Mouse (Mus musculus): ENCODE data around the gene Mfrp. TPM values are rescaled to one million over a fixed set of nuclear protein-coding genes. Genes with fewer than 3 reads are reported as not detected.

Gene Mfrp
- polyA plus RNA-seq, 1 experiment from 2014 or later = not detected

- Histone ChIP-seq H3K4me3 (ENCODE audit: low read depth, low read length) (no peak overlapping the region), H3K9me3 (ENCODE audit: control insufficient read depth, low read length) (no peaks in the 10 kb centered on the region), H3K27ac (ENCODE audit: low read depth, low read length) (peak overlapping the region; percentile 34), H3K36me3 (ENCODE audit: control insufficient read depth, insufficient read depth, low read length) (no peaks in the 10 kb centered on the region), H3K4me2 (ENCODE audit: low read depth, low read length) (peak overlapping the region; percentile 53), H3K27me3 (ENCODE audit: control insufficient read depth, insufficient read depth, low read length) (peaks cover 27% of the 10 kb centered on the region), H3K9ac (replicated peaks; ENCODE audit: low read depth, low read length) (0 out of 2 replicates have a peak overlapping the region, but pooled peaks have one; percentile 46), H3K4me1 (ENCODE audit: control insufficient read depth, insufficient read depth, low read length) (peaks cover 19% of the 10 kb centered on the region)
- 16% methylated on average over 19 of the region's 19 CpGs for WGBS
- peak; percentile 11; the same call in 1 of the 2 replicates for ATAC-seq (ENCODE audit: low read depth)
These were observed 29.2 kb downstream of the Mfrp start for GRCm38 (mm10) chr9:44130581-44131275.

GRCm38 (mm10) chr9:44131276-44131590 lies 29.7 kb downstream of the Mfrp start:
- Histone ChIP-seq H3K9ac (replicated peaks; ENCODE audit: low read depth, low read length) (no peak overlapping the region), H3K36me3 (ENCODE audit: control insufficient read depth, insufficient read depth, low read length) (no peaks in the 10 kb centered on the region), H3K27me3 (ENCODE audit: control insufficient read depth, insufficient read depth, low read length) (peaks cover 29% of the 10 kb centered on the region), H3K4me1 (ENCODE audit: control insufficient read depth, insufficient read depth, low read length) (peaks cover 19% of the 10 kb centered on the region), H3K4me3 (ENCODE audit: low read depth, low read length) (no peak overlapping the region), H3K9me3 (ENCODE audit: control insufficient read depth, low read length) (no peaks in the 10 kb centered on the region), H3K4me2 (ENCODE audit: low read depth, low read length) (peak overlapping the region; percentile 6; the same call in 1 of the 2 replicates), H3K27ac (ENCODE audit: low read depth, low read length) (peak overlapping the region; percentile 34; the same call in 1 of the 2 replicates)
- no peak for ATAC-seq (ENCODE audit: low read depth)
- 45% methylated on average over 7 of the region's 7 CpGs for WGBS

- WGBS = 68% methylated on average over 5 of the region's 5 CpGs
- H3K9me3 ChIP-seq (ENCODE audit: control insufficient read depth, low read length) = no peaks in the 10 kb centered on the region
- H3K27ac ChIP-seq (ENCODE audit: low read depth, low read length) = no peak overlapping the region
- no peak overlapping the region for H3K4me3 ChIP-seq (ENCODE audit: low read depth, low read length)
- H3K36me3 ChIP-seq (ENCODE audit: control insufficient read depth, insufficient read depth, low read length) = no peaks in the 10 kb centered on the region
- ATAC-seq (ENCODE audit: low read depth) = no peak
- H3K4me1 ChIP-seq (ENCODE audit: control insufficient read depth, insufficient read depth, low read length) = peaks cover 19% of the 10 kb centered on the region
- no peak overlapping the region for H3K4me2 ChIP-seq (ENCODE audit: low read depth, low read length)
- H3K9ac ChIP-seq (replicated peaks; ENCODE audit: low read depth, low read length) = no peak overlapping the region
- peaks cover 29% of the 10 kb centered on the region for H3K27me3 ChIP-seq (ENCODE audit: control insufficient read depth, insufficient read depth, low read length)
These were observed 30.7 kb downstream of the Mfrp start for GRCm38 (mm10) chr9:44132200-44132599.

- peaks cover 29% of the 10 kb centered on the region for H3K27me3 ChIP-seq (ENCODE audit: control insufficient read depth, insufficient read depth, low read length)
- no peaks in the 10 kb centered on the region for H3K36me3 ChIP-seq (ENCODE audit: control insufficient read depth, insufficient read depth, low read length)
- H3K4me1 ChIP-seq (ENCODE audit: control insufficient read depth, insufficient read depth, low read length) = peaks cover 19% of the 10 kb centered on the region
- H3K27ac ChIP-seq (ENCODE audit: low read depth, low read length) = no peak overlapping the region
- 0% methylated on average over 2 of the region's 2 CpGs for WGBS
- H3K4me3 ChIP-seq (ENCODE audit: low read depth, low read length) = peak overlapping the region; percentile 41; the same call in 1 of the 2 replicates
- H3K4me2 ChIP-seq (ENCODE audit: low read depth, low read length) = peak overlapping the region; percentile 82; the same call in 1 of the 2 replicates
- no peak for ATAC-seq (ENCODE audit: low read depth)
- no peak overlapping the region for H3K9ac ChIP-seq (replicated peaks; ENCODE audit: low read depth, low read length)
- no peaks in the 10 kb centered on the region for H3K9me3 ChIP-seq (ENCODE audit: control insufficient read depth, low read length)
These were observed 31.8 kb downstream of the Mfrp start for GRCm38 (mm10) chr9:44133287-44133686.

- Histone ChIP-seq H3K27me3 (ENCODE audit: control insufficient read depth, insufficient read depth, low read length) (peaks cover 29% of the 10 kb centered on the region), H3K4me3 (ENCODE audit: low read depth, low read length) (peak within 1 kb of the TSS; percentile 41), H3K27ac (ENCODE audit: low read depth, low read length) (peak within 1 kb of the TSS; percentile 12; the same call in 1 of the 2 replicates), H3K9ac (replicated peaks; ENCODE audit: low read depth, low read length) (peak within 1 kb of the TSS; percentile 53), H3K4me2 (ENCODE audit: low read depth, low read length) (peak within 1 kb of the TSS; percentile 82), H3K9me3 (ENCODE audit: control insufficient read depth, low read length) (no peaks in the 10 kb centered on the region), H3K4me1 (ENCODE audit: control insufficient read depth, insufficient read depth, low read length) (peaks cover 19% of the 10 kb centered on the region), H3K36me3 (ENCODE audit: control insufficient read depth, insufficient read depth, low read length) (no peaks in the 10 kb centered on the region)
- peak; percentile 29; the same call in 1 of the 2 replicates for ATAC-seq (ENCODE audit: low read depth)
- 1% methylated on average over 45 of the region's 55 CpGs for WGBS
These were observed 32.7 kb downstream of the Mfrp start, which contains the start of gene Mcam for GRCm38 (mm10) chr9:44134101-44134850. TSS of gene Mcam (plus strand) at chr9:44134469.

- peak; percentile 28 for ATAC-seq (ENCODE audit: low read depth)
- no peaks in the 10 kb centered on the region for H3K9me3 ChIP-seq (ENCODE audit: control insufficient read depth, low read length)
- H3K36me3 ChIP-seq (ENCODE audit: control insufficient read depth, insufficient read depth, low read length) = no peaks in the 10 kb centered on the region
- H3K27ac ChIP-seq (ENCODE audit: low read depth, low read length) = no peak overlapping the region; the same call in none of the 2 replicates
- H3K27me3 ChIP-seq (ENCODE audit: control insufficient read depth, insufficient read depth, low read length) = peaks cover 29% of the 10 kb centered on the region
- 2% methylated on average over 48 of the region's 49 CpGs for WGBS
- peaks cover 15% of the 10 kb centered on the region for H3K4me1 ChIP-seq (ENCODE audit: control insufficient read depth, insufficient read depth, low read length)
- peak overlapping the region; percentile 82 for H3K4me2 ChIP-seq (ENCODE audit: low read depth, low read length)
- peak overlapping the region; percentile 41 for H3K4me3 ChIP-seq (ENCODE audit: low read depth, low read length)
- peak overlapping the region; percentile 53 for H3K9ac ChIP-seq (replicated peaks; ENCODE audit: low read depth, low read length)
These were observed 33.6 kb downstream of the Mfrp start for GRCm38 (mm10) chr9:44134851-44135730.

GRCm38 (mm10) chr9:44135731-44136411 lies 34.3 kb downstream of the Mfrp start:
- ATAC-seq (ENCODE audit: low read depth) = peak; percentile 21; the same call in 1 of the 2 replicates
- Histone ChIP-seq H3K27me3 (ENCODE audit: control insufficient read depth, insufficient read depth, low read length) (peaks cover 29% of the 10 kb centered on the region), H3K9me3 (ENCODE audit: control insufficient read depth, low read length) (no peaks in the 10 kb centered on the region), H3K4me3 (ENCODE audit: low read depth, low read length) (peak overlapping the region; percentile 41), H3K9ac (replicated peaks; ENCODE audit: low read depth, low read length) (no peak overlapping the region; the same call in 1 of the 2 replicates), H3K4me2 (ENCODE audit: low read depth, low read length) (peak overlapping the region; percentile 82), H3K27ac (ENCODE audit: low read depth, low read length) (no peak overlapping the region; the same call in 1 of the 2 replicates), H3K36me3 (ENCODE audit: control insufficient read depth, insufficient read depth, low read length) (no peaks in the 10 kb centered on the region), H3K4me1 (ENCODE audit: control insufficient read depth, insufficient read depth, low read length) (peaks cover 13% of the 10 kb centered on the region)
- WGBS = 50% methylated on average over 7 of the region's 7 CpGs

GRCm38 (mm10) chr9:44137846-44138245 lies 36.3 kb downstream of the Mfrp start:
- Histone ChIP-seq H3K9ac (replicated peaks; ENCODE audit: low read depth, low read length) (no peak overlapping the region), H3K9me3 (ENCODE audit: control insufficient read depth, low read length) (no peaks in the 10 kb centered on the region), H3K4me1 (ENCODE audit: control insufficient read depth, insufficient read depth, low read length) (peaks cover 13% of the 10 kb centered on the region), H3K27me3 (ENCODE audit: control insufficient read depth, insufficient read depth, low read length) (peaks cover 23% of the 10 kb centered on the region), H3K4me3 (ENCODE audit: low read depth, low read length) (no peak overlapping the region), H3K27ac (ENCODE audit: low read depth, low read length) (no peak overlapping the region), H3K4me2 (ENCODE audit: low read depth, low read length) (no peak overlapping the region), H3K36me3 (ENCODE audit: control insufficient read depth, insufficient read depth, low read length) (0 out of 2 replicates have a peak, but pooled peaks cover 7% of the 10 kb centered on the region)
- ATAC-seq (ENCODE audit: low read depth) = no peak
- WGBS = 83% methylated on average over 4 of the region's 4 CpGs
